Mouse (Mus musculus) embryonic facial prominence, embryonic 13.5 days (tissue): ENCODE measurements around the gene Calm2. TPM values are rescaled to one million over a fixed set of nuclear protein-coding genes. Genes with fewer than 3 reads are reported as not detected.
A peak's percentile ranks its signal among the peaks of the same experiment; 100 is the strongest.

Experiments
- ATAC-seq: fragments of 200-750 bp; cut with Nextera tagmentation; 2 replicates; pipeline ENCODE4 v1.8.0; 2017; ENCODE audit warnings: low read depth; ENCODE audit not compliant: insufficient number of reproducible peaks, insufficient read depth, low FRiP score, low TSS enrichment
- H3K27ac ChIP-seq: fragments of 300-500 bp; sonication (generic); 2 replicates; pipeline ENCODE4 v1.5.1; 2015; ENCODE audit warnings: moderate library complexity, mild to moderate bottlenecking, inconsistent platforms
- H3K27me3 ChIP-seq: fragments of 300-500 bp; sonication (generic); 2 replicates; pipeline ENCODE4 v1.6.1; 2015; ENCODE audit warnings: mild to moderate bottlenecking, inconsistent platforms
- H3K36me3 ChIP-seq: fragments of 300-500 bp; sonication (generic); 2 replicates; pipeline ENCODE4 v1.6.1; 2015; ENCODE audit warnings: mild to moderate bottlenecking, inconsistent platforms
- H3K4me1 ChIP-seq: fragments of 300-500 bp; sonication (generic); 2 replicates; pipeline ENCODE4 v1.6.1; 2015; ENCODE audit warnings: inconsistent platforms
- H3K4me2 ChIP-seq: fragments of 300-500 bp; sonication (generic); 2 replicates; pipeline ENCODE4 v1.6.1; 2015; ENCODE audit warnings: moderate library complexity, mild to moderate bottlenecking, inconsistent platforms
- H3K4me3 ChIP-seq: fragments of 300-500 bp; sonication (generic); 2 replicates; pipeline ENCODE4 v1.5.1; 2015; ENCODE audit warnings: mild to moderate bottlenecking, inconsistent platforms
- H3K9ac ChIP-seq: fragments of 300-500 bp; sonication (generic); 2 replicates; pipeline ENCODE4 v1.6.1; 2015; ENCODE audit warnings: mild to moderate bottlenecking, inconsistent platforms
- H3K9me3 ChIP-seq: fragments of 300-500 bp; sonication (generic); 2 replicates; pipeline ENCODE4 v1.6.1; 2016; ENCODE audit warnings: inconsistent platforms
- WGBS: fragments of 180-500 bp; shearing (Covaris S2); methylation state at CpG from one replicate; pipeline ENCODE4 v1.1.7; 2015; ENCODE audit warnings: mixed read lengths; 5-methylcytosine and 5-hydroxymethylcytosine counted together
- polyA plus RNA-seq: library from polyadenylated mRNA; unstranded; fragments of >200 nt; fragmentation: Nextera tagmentation; extraction: Ambion mirVana; gene quantifications from 2 replicates; pipeline ENCODE4 v1.2.1, GENCODE M21; 2015

The Calm2 gene
- polyA plus RNA-seq, result 864 and 866 TPM in 2 replicates

DNA sequence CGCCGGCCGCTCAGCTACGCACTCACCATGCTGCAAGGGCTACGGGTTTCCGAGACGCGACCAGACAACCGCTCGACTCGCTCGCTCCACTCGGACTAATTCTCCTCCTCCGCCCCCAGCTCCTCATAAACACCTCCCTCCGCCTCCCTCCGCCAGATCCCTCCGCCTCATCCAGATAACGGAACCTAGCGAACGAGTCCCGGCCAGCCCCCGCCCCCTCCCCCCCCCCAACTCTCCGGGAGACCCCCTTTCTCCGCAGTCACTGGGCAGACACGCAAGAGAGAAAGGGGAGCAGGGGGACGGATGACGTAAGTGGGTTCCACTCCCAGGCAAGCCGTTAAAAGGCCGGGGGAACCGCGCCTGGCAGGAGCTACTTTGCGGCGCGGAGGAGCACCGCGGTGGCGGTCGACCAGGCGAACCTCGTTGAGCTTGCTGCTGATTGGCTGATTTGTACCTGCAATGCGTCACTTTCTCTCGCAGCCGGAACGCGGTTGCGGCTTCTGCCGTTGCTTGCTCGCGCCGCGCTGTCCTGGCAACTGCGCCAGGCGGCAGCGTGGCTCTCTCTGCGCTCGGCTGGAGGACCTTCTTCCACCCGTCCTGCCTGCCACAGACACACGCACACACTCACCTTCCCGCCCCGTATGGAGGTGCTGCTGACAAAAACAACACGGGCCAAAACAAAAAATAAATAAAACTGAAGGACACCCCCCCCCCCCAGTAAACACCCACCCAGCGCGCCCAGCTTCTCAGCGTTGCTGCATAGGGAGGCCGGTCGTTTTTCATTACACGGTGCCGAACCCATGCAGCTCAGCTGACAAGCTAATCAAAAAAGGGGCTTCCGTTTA is at the start of gene Calm2:
TSS of gene Calm2 (minus strand) at position 169 of the 845 bp plus-strand sequence.
- H3K9ac ChIP-seq, result peak within 1 kb of the TSS; percentile 96
- no peaks in the 10 kb centered on the region for H3K27me3 ChIP-seq
- peak within 1 kb of the TSS; percentile 72 for H3K4me2 ChIP-seq
- H3K9me3 ChIP-seq, result no peaks in the 10 kb centered on the region
- peak within 1 kb of the TSS; percentile 93 for H3K4me3 ChIP-seq
- peaks cover 26% of the 10 kb centered on the region for H3K4me1 ChIP-seq
- under 1% methylated on average over 69 of the region's 69 CpGs for WGBS
- H3K27ac ChIP-seq, result peak within 1 kb of the TSS; percentile 95
- no peaks in the 10 kb centered on the region for H3K36me3 ChIP-seq
- peak; percentile 87 for ATAC-seq

DNA sequence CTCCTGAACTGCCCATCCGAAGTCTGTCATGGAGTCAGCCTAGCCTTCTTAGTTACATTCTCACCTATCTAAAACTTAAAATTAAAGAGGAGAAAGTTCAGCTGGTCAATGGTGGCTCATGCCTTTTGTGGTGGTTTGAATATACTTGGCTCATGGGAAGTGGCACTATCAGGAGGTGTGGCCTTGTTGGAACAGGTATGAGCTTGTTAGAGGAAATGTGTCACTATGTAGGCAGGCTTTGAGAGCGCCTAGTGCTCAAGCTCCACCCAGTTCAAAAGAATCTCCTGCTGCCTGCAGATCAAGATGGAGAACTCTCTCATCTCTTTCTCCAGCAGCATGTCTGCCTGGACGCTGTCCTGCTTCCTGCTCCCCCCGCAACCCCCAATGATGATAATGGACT is 48.8 kb upstream of the Calm2 start:
- H3K4me3 ChIP-seq, result no peak overlapping the region
- no peaks in the 10 kb centered on the region for H3K4me1 ChIP-seq
- no peaks in the 10 kb centered on the region for H3K27me3 ChIP-seq
- no peaks in the 10 kb centered on the region for H3K36me3 ChIP-seq
- WGBS, result 91% methylated on average over 4 of the region's 4 CpGs
- ATAC-seq, result no peak
- no peaks in the 10 kb centered on the region for H3K9me3 ChIP-seq
- H3K27ac ChIP-seq, result no peak overlapping the region
- H3K4me2 ChIP-seq, result no peak overlapping the region
- H3K9ac ChIP-seq, result no peak overlapping the region

DNA sequence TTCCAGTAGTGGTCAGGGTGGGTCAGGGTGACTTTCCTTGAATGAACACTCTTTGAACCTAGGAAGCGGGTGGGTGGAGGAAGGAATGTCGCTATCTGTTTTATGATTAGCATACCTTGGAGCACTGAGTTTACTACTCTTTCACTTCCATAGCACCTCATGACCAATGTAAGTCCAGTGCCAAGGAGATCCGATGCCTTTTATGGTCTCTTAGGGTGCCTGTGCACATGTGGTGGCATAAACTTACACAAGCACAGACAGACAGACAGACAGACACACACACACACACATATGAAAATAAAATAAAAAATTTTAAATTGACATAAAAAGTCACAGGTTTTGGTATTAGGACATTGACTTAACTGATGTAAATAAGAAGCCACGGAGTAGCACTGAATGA is 47.6 kb upstream of the Calm2 start:
- no peak overlapping the region for H3K9ac ChIP-seq
- ATAC-seq, result no peak
- 93% methylated on average over 4 of the region's 4 CpGs for WGBS

DNA sequence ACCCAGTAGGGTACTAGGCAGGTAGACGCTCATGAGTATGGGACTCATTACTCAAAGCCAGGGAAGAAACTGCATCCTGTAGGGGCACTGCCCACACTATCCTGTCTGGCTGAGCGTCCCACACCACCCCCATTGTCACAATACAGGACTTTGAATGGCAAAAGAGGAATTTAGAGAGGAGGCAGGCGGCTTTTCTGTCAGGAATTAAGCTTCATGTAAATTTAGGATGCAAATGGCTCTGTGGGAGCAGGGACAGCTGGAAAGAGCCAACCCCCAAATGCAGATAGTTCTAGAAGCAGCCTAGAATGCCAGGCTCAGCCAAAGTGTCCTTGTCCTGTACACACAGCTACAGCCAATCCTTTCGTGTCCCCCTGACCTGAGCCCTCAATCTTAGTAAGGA is 45.6 kb upstream of the Calm2 start:
- ATAC-seq, result no peak
- 46% methylated on average over 4 of the region's 4 CpGs for WGBS
- Histone ChIP-seq H3K36me3 (no peaks in the 10 kb centered on the region), H3K4me2 (no peak overlapping the region), H3K9me3 (no peaks in the 10 kb centered on the region), H3K4me1 (no peaks in the 10 kb centered on the region), H3K27me3 (no peaks in the 10 kb centered on the region), H3K4me3 (no peak overlapping the region), H3K27ac (no peak overlapping the region), H3K9ac (no peak overlapping the region)

More for the DNA sequence above, 47.6 kb upstream of the Calm2 start:
- H3K27me3 ChIP-seq, result no peaks in the 10 kb centered on the region
- no peaks in the 10 kb centered on the region for H3K36me3 ChIP-seq
- H3K9me3 ChIP-seq, result no peaks in the 10 kb centered on the region
- no peaks in the 10 kb centered on the region for H3K4me1 ChIP-seq
- H3K27ac ChIP-seq, result no peak overlapping the region
- no peak overlapping the region for H3K4me2 ChIP-seq
- no peak overlapping the region for H3K4me3 ChIP-seq

DNA sequence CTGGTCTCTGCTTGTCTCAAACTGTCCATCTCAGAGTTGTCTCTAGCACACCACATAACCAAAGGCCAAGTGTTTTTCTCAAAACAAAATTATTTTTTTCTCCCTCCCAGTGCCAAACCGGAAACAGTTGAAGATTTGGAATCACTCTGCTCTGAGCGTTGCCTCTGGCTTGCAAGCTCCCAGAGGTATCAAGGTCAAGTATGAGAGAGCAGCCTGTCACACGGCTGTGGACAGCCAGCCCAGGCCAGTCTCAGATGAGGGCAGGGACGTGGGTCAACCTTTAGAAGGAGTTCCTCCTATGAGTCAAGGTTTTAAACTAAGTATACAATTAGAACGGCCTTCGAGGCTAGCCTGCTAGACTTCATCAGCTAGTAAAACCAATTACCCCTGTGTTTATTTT is 43.6 kb upstream of the Calm2 start:
- no peaks in the 10 kb centered on the region for H3K36me3 ChIP-seq
- H3K4me2 ChIP-seq, result no peak overlapping the region
- H3K27me3 ChIP-seq, result no peaks in the 10 kb centered on the region
- ATAC-seq, result no peak
- no peak overlapping the region for H3K4me3 ChIP-seq
- no peak overlapping the region for H3K9ac ChIP-seq
- WGBS, result 42% methylated on average over 6 of the region's 6 CpGs
- no peaks in the 10 kb centered on the region for H3K4me1 ChIP-seq
- no peaks in the 10 kb centered on the region for H3K9me3 ChIP-seq
- no peak overlapping the region for H3K27ac ChIP-seq

DNA sequence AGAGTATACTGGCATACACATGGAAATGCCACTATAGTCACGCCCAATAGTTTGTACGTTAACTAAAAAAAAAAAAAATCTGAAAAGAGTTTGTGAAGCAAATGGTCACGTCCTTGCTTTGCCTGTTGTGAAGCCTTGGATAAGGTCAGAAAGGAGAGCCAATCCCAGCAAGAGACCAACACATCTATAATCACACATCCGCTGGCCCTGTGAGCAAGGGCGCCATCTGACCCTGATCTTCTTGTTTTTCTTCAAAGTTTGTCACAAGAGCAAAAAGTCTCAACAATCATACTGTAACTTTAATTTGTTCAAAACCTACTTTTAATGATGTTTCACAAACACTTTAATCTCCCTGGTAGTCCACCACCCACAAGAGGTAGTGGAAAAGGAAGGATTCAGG is 39.0 kb upstream of the Calm2 start:
- H3K36me3 ChIP-seq, result no peaks in the 10 kb centered on the region
- H3K27me3 ChIP-seq, result no peaks in the 10 kb centered on the region
- H3K27ac ChIP-seq, result no peak overlapping the region
- no peak overlapping the region for H3K4me3 ChIP-seq
- no peak for ATAC-seq
- WGBS, result 91% methylated on average over 5 of the region's 5 CpGs
- H3K4me1 ChIP-seq, result no peaks in the 10 kb centered on the region
- no peaks in the 10 kb centered on the region for H3K9me3 ChIP-seq
- no peak overlapping the region for H3K4me2 ChIP-seq
- no peak overlapping the region for H3K9ac ChIP-seq

DNA sequence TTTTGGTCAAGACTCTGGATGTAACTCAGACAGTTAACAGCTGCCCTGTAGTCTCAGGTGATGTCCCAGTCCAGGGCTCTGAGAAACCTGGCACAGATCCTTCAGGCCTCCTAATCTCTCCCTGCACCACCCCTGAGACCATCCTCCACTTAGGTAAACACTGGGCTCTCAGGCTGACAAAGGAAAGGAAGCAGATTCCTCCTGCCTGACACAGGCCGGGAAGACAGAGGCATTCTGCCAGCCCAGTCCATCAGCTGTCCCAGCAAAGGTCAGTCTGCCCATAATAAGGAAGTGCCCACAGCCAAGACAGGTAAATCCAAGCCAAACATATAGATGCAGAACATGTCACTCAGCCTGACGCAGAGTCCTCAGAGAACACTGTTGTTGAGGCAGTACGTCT is 36.1 kb upstream of the Calm2 start:
- Histone ChIP-seq H3K9ac (no peak overlapping the region), H3K36me3 (no peaks in the 10 kb centered on the region), H3K4me2 (no peak overlapping the region), H3K4me3 (no peak overlapping the region), H3K27ac (no peak overlapping the region), H3K4me1 (peaks cover 10% of the 10 kb centered on the region; the same call in 1 of the 2 replicates), H3K9me3 (no peaks in the 10 kb centered on the region), H3K27me3 (no peaks in the 10 kb centered on the region)
- no peak for ATAC-seq
- WGBS, result 61% methylated on average over 3 of the region's 3 CpGs

DNA sequence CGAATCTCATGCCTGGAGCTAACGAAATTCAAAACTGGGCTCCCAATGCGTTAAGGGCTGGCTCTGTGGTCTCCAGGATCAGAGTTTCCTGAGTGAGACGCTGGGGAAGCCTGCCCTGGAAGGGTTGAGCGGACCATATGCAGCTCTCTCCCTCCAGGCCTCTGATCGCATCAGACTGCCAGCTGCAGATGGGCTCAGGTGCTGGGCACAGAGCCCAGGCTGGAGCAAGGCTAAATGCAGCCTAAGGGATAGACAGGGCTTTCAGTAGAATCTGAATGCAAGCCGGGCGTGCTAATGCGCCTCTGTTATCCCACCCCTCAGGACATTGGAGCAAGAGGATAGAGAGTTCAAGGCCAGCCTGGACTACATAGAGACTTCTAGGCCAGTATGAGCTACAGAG is 31.8 kb upstream of the Calm2 start:
- Histone ChIP-seq H3K36me3 (no peaks in the 10 kb centered on the region), H3K9me3 (no peaks in the 10 kb centered on the region), H3K4me3 (no peak overlapping the region), H3K27ac (peak overlapping the region; percentile 58; the same call in 1 of the 2 replicates), H3K4me2 (no peak overlapping the region), H3K27me3 (no peaks in the 10 kb centered on the region), H3K4me1 (peaks cover 36% of the 10 kb centered on the region), H3K9ac (no peak overlapping the region)
- 50% methylated on average over 9 of the region's 9 CpGs for WGBS
- ATAC-seq, result no peak

DNA sequence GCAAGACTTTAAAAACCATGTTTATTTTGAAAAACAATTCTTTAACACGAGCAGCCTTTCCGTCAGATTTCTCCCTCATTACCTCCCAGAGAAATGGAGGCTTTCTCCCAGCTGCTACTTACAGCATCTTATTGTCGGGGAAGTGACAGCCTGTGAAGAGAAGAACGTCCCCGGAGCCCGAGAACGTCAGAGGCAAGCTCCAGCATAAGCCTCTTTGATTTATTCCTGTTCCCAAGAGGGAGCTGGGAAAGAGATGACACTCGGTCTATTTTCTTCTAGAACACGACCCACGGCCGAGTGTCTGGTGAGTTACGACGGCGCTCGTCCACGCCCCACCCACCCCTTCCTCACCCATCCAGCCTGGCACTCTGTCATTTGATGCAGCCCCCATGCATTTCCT is 30.9 kb upstream of the Calm2 start:
- Histone ChIP-seq H3K36me3 (no peaks in the 10 kb centered on the region), H3K9ac (no peak overlapping the region), H3K9me3 (no peaks in the 10 kb centered on the region), H3K4me3 (no peak overlapping the region), H3K4me2 (no peak overlapping the region), H3K27ac (no peak overlapping the region), H3K4me1 (peaks cover 41% of the 10 kb centered on the region), H3K27me3 (no peaks in the 10 kb centered on the region)
- WGBS, result 78% methylated on average over 16 of the region's 16 CpGs
- ATAC-seq, result no peak

DNA sequence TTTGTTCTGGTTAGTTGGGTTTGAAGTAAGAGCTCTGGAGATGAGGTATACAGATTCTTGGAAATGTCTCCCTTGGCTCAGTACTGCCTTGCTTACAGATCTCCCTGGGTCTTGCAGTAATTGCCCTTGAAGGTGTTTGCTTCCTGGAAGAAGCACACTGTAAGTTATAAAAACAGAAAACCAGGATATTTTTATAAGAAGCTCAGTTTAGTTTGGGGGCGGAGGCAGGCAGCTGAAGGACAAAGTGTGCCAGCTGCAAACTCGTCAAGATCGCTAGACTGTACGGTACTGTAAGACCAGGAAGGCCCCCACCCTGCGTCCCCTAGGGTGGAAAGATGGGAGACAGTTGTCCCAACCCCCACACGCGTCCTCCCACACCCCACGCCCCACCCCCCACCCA is 28.6 kb upstream of the Calm2 start:
- Histone ChIP-seq H3K27me3 (no peaks in the 10 kb centered on the region; the same call in 1 of the 2 replicates), H3K9ac (no peak overlapping the region), H3K4me1 (peaks cover 41% of the 10 kb centered on the region), H3K4me2 (no peak overlapping the region), H3K9me3 (no peaks in the 10 kb centered on the region), H3K27ac (no peak overlapping the region), H3K36me3 (no peaks in the 10 kb centered on the region), H3K4me3 (no peak overlapping the region)
- 53% methylated on average over 8 of the region's 8 CpGs for WGBS
- no peak for ATAC-seq

DNA sequence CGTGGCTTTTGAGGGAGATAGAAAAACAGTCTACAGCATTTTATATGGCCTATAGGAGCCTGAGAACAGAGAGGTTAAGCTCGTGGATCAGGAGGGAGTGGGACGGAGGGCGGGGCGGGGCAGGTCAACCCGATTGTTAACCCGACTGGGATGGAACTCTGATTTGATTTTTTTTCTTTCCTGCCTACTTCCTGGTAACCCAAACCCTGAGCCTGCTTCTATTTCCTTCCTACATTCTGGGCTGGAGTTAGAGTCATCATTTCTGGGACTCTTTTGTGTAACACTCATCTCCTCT is 27.7 kb upstream of the Calm2 start:
- H3K36me3 ChIP-seq, result no peaks in the 10 kb centered on the region
- no peak for ATAC-seq
- peak overlapping the region; percentile 43 for H3K4me3 ChIP-seq
- H3K9ac ChIP-seq, result peak overlapping the region; percentile 64
- H3K27me3 ChIP-seq, result no peaks in the 10 kb centered on the region; the same call in 1 of the 2 replicates
- peak overlapping the region; percentile 82 for H3K4me2 ChIP-seq
- no peaks in the 10 kb centered on the region for H3K9me3 ChIP-seq
- H3K4me1 ChIP-seq, result peaks cover 41% of the 10 kb centered on the region
- WGBS, result under 1% methylated on average over 7 of the region's 7 CpGs
- H3K27ac ChIP-seq, result 0 out of 2 replicates have a peak overlapping the region, but pooled peaks have one; percentile 44

DNA sequence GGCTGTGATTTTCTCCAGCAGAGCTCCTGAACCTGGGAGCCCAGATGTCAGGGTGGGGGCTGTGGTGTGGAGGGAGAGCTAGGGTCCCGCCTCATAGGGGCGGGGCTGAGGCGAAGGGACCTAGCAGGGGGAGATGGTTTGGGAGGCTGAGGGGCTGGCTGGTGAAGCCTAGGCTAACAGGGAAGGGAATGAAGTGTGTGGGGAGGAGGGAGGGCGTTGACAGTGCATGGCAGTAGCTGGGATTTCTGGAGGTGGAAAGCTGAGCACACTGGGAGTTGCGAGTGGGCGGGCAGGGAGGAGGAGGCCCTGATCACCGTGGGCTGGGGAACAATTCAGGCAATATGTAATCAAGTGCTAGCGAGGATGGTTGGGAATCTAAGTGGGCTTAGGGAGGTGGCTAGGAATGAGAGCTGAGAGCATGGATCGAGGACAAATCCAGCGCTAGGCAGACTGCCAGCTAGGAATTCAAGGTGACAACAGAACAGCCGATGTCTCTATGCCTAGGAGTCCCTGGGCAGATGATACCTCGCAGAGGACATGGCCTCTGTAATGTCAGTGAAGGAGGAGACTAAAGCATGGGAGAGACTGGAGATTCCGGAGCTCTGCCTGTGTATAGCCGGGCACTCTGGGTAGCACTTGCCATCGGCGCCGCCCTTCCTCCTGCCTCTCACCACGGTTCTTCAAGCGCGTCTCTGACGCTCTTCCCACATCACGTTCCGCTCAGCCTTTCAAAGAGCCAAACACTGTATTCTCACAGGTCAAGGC is 27.2 kb upstream of the Calm2 start:
- under 1% methylated on average over 23 of the region's 23 CpGs for WGBS
- peak overlapping the region; percentile 64 for H3K9ac ChIP-seq
- H3K4me3 ChIP-seq, result peak overlapping the region; percentile 43
- no peaks in the 10 kb centered on the region for H3K36me3 ChIP-seq
- peaks cover 41% of the 10 kb centered on the region for H3K4me1 ChIP-seq
- H3K9me3 ChIP-seq, result no peaks in the 10 kb centered on the region
- H3K27ac ChIP-seq, result peak overlapping the region; percentile 44; the same call in 1 of the 2 replicates
- peak overlapping the region; percentile 82 for H3K4me2 ChIP-seq
- ATAC-seq, result peak; percentile 71
- H3K27me3 ChIP-seq, result no peaks in the 10 kb centered on the region; the same call in 1 of the 2 replicates
